Mouse (Mus musculus): Measurements from ENCODE around the gene Dnhd1. TPM values are rescaled to one million over a fixed set of nuclear protein-coding genes. Genes with fewer than 3 reads are reported as not detected.

Gene Dnhd1
- polyA plus RNA-seq, 1 experiment from 2014 or later = 0.44 TPM

- no peak overlapping the region for H3K4me2 ChIP-seq (replicated peaks)
- H3K4me1 ChIP-seq (replicated peaks) = peaks cover 18% of the 10 kb centered on the region
- no peak overlapping the region for H3K4me3 ChIP-seq (replicated peaks)
- no peaks in the 10 kb centered on the region for H3K27me3 ChIP-seq (replicated peaks)
- no peak overlapping the region for H3K27ac ChIP-seq
- H3K9me3 ChIP-seq = no peaks in the 10 kb centered on the region
- WGBS = 18% methylated on average over 3 of the region's 3 CpGs
- ATAC-seq = peak; percentile 16; the same call in 1 of the 2 replicates
- H3K36me3 ChIP-seq = peaks cover 8% of the 10 kb centered on the region; the same call in 1 of the 2 replicates
- H3K9ac ChIP-seq = no peak overlapping the region
Observed at GRCm38 (mm10) chr7:105628633-105629032, 22.0 kb upstream of the Dnhd1 start.

- Histone ChIP-seq H3K27ac (no peak overlapping the region), H3K4me2 (replicated peaks) (peak overlapping the region; percentile 91), H3K9ac (peak overlapping the region; percentile 78), H3K4me3 (replicated peaks) (peak overlapping the region; percentile 89), H3K27me3 (replicated peaks) (no peaks in the 10 kb centered on the region), H3K36me3 (peaks cover 10% of the 10 kb centered on the region), H3K4me1 (replicated peaks) (peaks cover 18% of the 10 kb centered on the region), H3K9me3 (no peaks in the 10 kb centered on the region)
- no peak; the same call in 1 of the 2 replicates for ATAC-seq
- 17% methylated on average over 4 of the region's 4 CpGs for WGBS
Observed at GRCm38 (mm10) chr7:105632551-105632972, 18.1 kb upstream of the Dnhd1 start.

- Histone ChIP-seq H3K4me1 (replicated peaks) (peaks cover 17% of the 10 kb centered on the region), H3K4me2 (replicated peaks) (peak within 1 kb of the TSS; percentile 91), H3K27me3 (replicated peaks) (no peaks in the 10 kb centered on the region), H3K4me3 (replicated peaks) (peak within 1 kb of the TSS; percentile 89), H3K36me3 (peaks cover 15% of the 10 kb centered on the region), H3K27ac (peak within 1 kb of the TSS; percentile 62), H3K9ac (peak within 1 kb of the TSS; percentile 78), H3K9me3 (no peaks in the 10 kb centered on the region)
- ATAC-seq = peak; percentile 95
- WGBS = under 1% methylated on average over 51 of the region's 71 CpGs
Observed at GRCm38 (mm10) chr7:105633127-105633800, 17.4 kb upstream of the Dnhd1 start, which contains the start of gene Trim3. Gene Trim3 (minus strand): TSS chr7:105633571.

- H3K4me3 ChIP-seq (replicated peaks) = peak overlapping the region; percentile 89
- no peaks in the 10 kb centered on the region for H3K27me3 ChIP-seq (replicated peaks)
- peak overlapping the region; percentile 60; the same call in 1 of the 2 replicates for H3K27ac ChIP-seq
- H3K9ac ChIP-seq = peak overlapping the region; percentile 78
- no peak for ATAC-seq
- H3K9me3 ChIP-seq = no peaks in the 10 kb centered on the region
- peaks cover 15% of the 10 kb centered on the region for H3K4me1 ChIP-seq (replicated peaks)
- peaks cover 15% of the 10 kb centered on the region for H3K36me3 ChIP-seq
- peak overlapping the region; percentile 91 for H3K4me2 ChIP-seq (replicated peaks)
- WGBS = 4% methylated on average over 10 of the region's 10 CpGs
Observed at GRCm38 (mm10) chr7:105633801-105634135, 16.9 kb upstream of the Dnhd1 start.

- H3K27me3 ChIP-seq (replicated peaks) = no peaks in the 10 kb centered on the region
- H3K9me3 ChIP-seq = no peaks in the 10 kb centered on the region
- peak overlapping the region; percentile 91 for H3K4me2 ChIP-seq (replicated peaks)
- no peak overlapping the region for H3K4me3 ChIP-seq (replicated peaks)
- peaks cover 15% of the 10 kb centered on the region for H3K36me3 ChIP-seq
- WGBS = 46% methylated on average over 9 of the region's 9 CpGs
- ATAC-seq = no peak
- H3K9ac ChIP-seq = peak overlapping the region; percentile 78; the same call in 1 of the 2 replicates
- peaks cover 15% of the 10 kb centered on the region for H3K4me1 ChIP-seq (replicated peaks)
- H3K27ac ChIP-seq = no peak overlapping the region; the same call in 1 of the 2 replicates
Observed at GRCm38 (mm10) chr7:105634272-105634920, 16.2 kb upstream of the Dnhd1 start.

GRCm38 (mm10) chr7:105635726-105636125, 14.9 kb upstream of the Dnhd1 start:
- H3K9ac ChIP-seq = no peak overlapping the region
- ATAC-seq = no peak

GRCm38 (mm10) chr7:105638776-105639175, 11.9 kb upstream of the Dnhd1 start:
- peaks cover 19% of the 10 kb centered on the region for H3K4me1 ChIP-seq (replicated peaks)
- WGBS = 90% methylated on average over 6 of the region's 6 CpGs
- no peaks in the 10 kb centered on the region for H3K27me3 ChIP-seq (replicated peaks)
- no peak overlapping the region for H3K27ac ChIP-seq
- H3K4me2 ChIP-seq (replicated peaks) = peak overlapping the region; percentile 91; the same call in 1 of the 2 replicates
- peaks cover 15% of the 10 kb centered on the region for H3K36me3 ChIP-seq
- no peak overlapping the region for H3K4me3 ChIP-seq (replicated peaks)
- no peaks in the 10 kb centered on the region for H3K9me3 ChIP-seq
- no peak overlapping the region for H3K9ac ChIP-seq
- no peak for ATAC-seq

More at GRCm38 (mm10) chr7:105635726-105636125, 14.9 kb upstream of the Dnhd1 start:
- Histone ChIP-seq H3K4me2 (replicated peaks) (no peak overlapping the region), H3K9me3 (no peaks in the 10 kb centered on the region), H3K4me3 (replicated peaks) (no peak overlapping the region), H3K27ac (no peak overlapping the region), H3K36me3 (peaks cover 15% of the 10 kb centered on the region), H3K27me3 (replicated peaks) (no peaks in the 10 kb centered on the region), H3K4me1 (replicated peaks) (peaks cover 16% of the 10 kb centered on the region)
- 94% methylated on average over 2 of the region's 2 CpGs for WGBS

GRCm38 (mm10) chr7:105639304-105639703, 11.3 kb upstream of the Dnhd1 start:
- H3K9me3 ChIP-seq = no peaks in the 10 kb centered on the region
- WGBS = 69% methylated on average over 9 of the region's 9 CpGs
- peaks cover 15% of the 10 kb centered on the region for H3K36me3 ChIP-seq
- peak overlapping the region; percentile 83 for H3K9ac ChIP-seq
- H3K4me1 ChIP-seq (replicated peaks) = peaks cover 19% of the 10 kb centered on the region
- ATAC-seq = no peak
- peak overlapping the region; percentile 70 for H3K4me3 ChIP-seq (replicated peaks)
- no peak overlapping the region for H3K27ac ChIP-seq
- H3K4me2 ChIP-seq (replicated peaks) = peak overlapping the region; percentile 91
- no peaks in the 10 kb centered on the region for H3K27me3 ChIP-seq (replicated peaks)

GRCm38 (mm10) chr7:105639756-105640155, 10.9 kb upstream of the Dnhd1 start, which contains the start of gene Timm10b:
Gene Timm10b (plus strand): TSS chr7:105640056.
- peaks cover 15% of the 10 kb centered on the region for H3K36me3 ChIP-seq
- H3K9ac ChIP-seq = peak within 1 kb of the TSS; percentile 83
- WGBS = 2% methylated on average over 2 of the region's 2 CpGs
- peak within 1 kb of the TSS; percentile 91 for H3K4me2 ChIP-seq (replicated peaks)
- no peak; the same call in 1 of the 2 replicates for ATAC-seq
- no peaks in the 10 kb centered on the region for H3K9me3 ChIP-seq
- no peaks in the 10 kb centered on the region for H3K27me3 ChIP-seq (replicated peaks)
- H3K27ac ChIP-seq = peak within 1 kb of the TSS; percentile 89
- H3K4me3 ChIP-seq (replicated peaks) = peak within 1 kb of the TSS; percentile 70
- H3K4me1 ChIP-seq (replicated peaks) = peaks cover 19% of the 10 kb centered on the region

- under 1% methylated on average over 45 of the region's 45 CpGs for WGBS
- peak; percentile 97 for ATAC-seq
- Histone ChIP-seq H3K4me1 (replicated peaks) (peaks cover 19% of the 10 kb centered on the region), H3K36me3 (peaks cover 15% of the 10 kb centered on the region), H3K9me3 (no peaks in the 10 kb centered on the region), H3K4me2 (replicated peaks) (peak within 1 kb of the TSS; percentile 91), H3K9ac (peak within 1 kb of the TSS; percentile 83), H3K4me3 (replicated peaks) (peak within 1 kb of the TSS; percentile 70), H3K27me3 (replicated peaks) (no peaks in the 10 kb centered on the region), H3K27ac (peak within 1 kb of the TSS; percentile 89)
Observed at GRCm38 (mm10) chr7:105640233-105640893, 10.3 kb upstream of the Dnhd1 start, which contains the start of the genes Arfip2 and Gm45799. Gene Arfip2 (minus strand): TSS chr7:105640416. Gene Gm45799 (plus strand): TSS chr7:105640552.

- Histone ChIP-seq H3K9ac (peak overlapping the region; percentile 83), H3K4me3 (replicated peaks) (peak overlapping the region; percentile 70), H3K36me3 (peaks cover 11% of the 10 kb centered on the region), H3K27me3 (replicated peaks) (no peaks in the 10 kb centered on the region), H3K4me1 (replicated peaks) (peaks cover 19% of the 10 kb centered on the region), H3K9me3 (no peaks in the 10 kb centered on the region), H3K27ac (peak overlapping the region; percentile 89), H3K4me2 (replicated peaks) (peak overlapping the region; percentile 91)
- peak; percentile 37 for ATAC-seq
- 0% methylated on average over 18 of the region's 18 CpGs for WGBS
Observed at GRCm38 (mm10) chr7:105640894-105641255, 9.8 kb upstream of the Dnhd1 start.

- Histone ChIP-seq H3K4me3 (replicated peaks) (0 out of 2 replicates have a peak overlapping the region, but pooled peaks have one; percentile 70), H3K4me2 (replicated peaks) (0 out of 2 replicates have a peak overlapping the region, but pooled peaks have one; percentile 91), H3K27ac (0 out of 2 replicates have a peak overlapping the region, but pooled peaks have one; percentile 1), H3K36me3 (peaks cover 6% of the 10 kb centered on the region), H3K27me3 (replicated peaks) (no peaks in the 10 kb centered on the region), H3K9me3 (no peaks in the 10 kb centered on the region), H3K9ac (no peak overlapping the region), H3K4me1 (replicated peaks) (peaks cover 19% of the 10 kb centered on the region)
- ATAC-seq = no peak
- WGBS = 71% methylated on average over 3 of the region's 3 CpGs
Observed at GRCm38 (mm10) chr7:105641936-105642335, 8.7 kb upstream of the Dnhd1 start.
